In the genomic region with DNA sequence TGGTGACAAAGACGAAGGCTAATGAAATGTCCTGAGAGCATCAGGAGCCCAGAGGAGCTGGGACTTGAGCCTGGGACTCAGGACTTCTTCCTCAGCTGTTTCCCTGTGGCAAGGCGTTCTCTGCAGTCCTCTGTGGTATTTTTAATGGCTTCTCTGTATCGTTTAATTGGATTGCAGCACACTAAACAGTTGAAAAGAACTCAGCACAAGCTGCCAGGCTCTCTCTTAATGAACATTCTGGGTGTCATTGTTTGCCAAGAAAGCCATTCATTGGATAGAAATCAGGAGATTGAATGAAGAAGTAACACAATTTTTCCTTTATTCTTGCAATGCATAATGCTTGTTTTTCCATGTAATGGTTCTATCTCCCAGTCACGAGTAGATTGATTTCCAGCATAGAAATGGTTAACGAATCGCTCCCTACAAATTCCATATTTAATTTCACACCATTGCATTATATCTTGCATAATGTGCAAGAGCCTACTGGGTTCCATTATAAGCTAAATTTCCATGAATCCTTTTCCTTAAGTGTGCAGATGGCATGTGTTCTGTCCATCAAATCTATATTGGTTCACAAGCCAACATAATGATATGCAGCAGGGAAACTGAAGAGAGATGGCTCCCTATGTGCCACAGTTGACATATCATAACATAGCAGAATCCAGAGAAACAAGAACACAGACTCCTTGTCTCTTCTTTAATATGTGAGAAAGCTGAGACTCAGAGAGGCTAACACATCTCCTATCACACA, we compare ENCODE assay signal across 20 mouse cellular contexts.
A peak's percentile ranks its signal among the peaks of the same experiment; 100 is the strongest.
DNase-seq lines count a peak whose midpoint lies in the region; ATAC-seq lines count a peak whose summit lies in the region.
"Had no signal": no experiment of that assay in that cellular context is flagged by ENCODE, and none has a peak within 500 bp of the region (broad histone marks: within the 10 kb centered on the region; RNA-seq: fewer than 3 reads in every experiment).

No protein-coding gene starts in this region.

- no peaks in the 10 kb centered on the region for H3K9me3 ChIP-seq in hindbrain, embryonic 16.5 days (ENCODE audit: control insufficient read depth, low read length)
- H3K9me3 ChIP-seq: embryonic facial prominence, embryonic 15.5 days; heart, embryonic 12.5 days; neural tube, embryonic 13.5 days had no signal

- no peaks in the 10 kb centered on the region for H3K27me3 ChIP-seq in hindbrain, embryonic 16.5 days (replicated peaks; ENCODE audit: control insufficient read depth, insufficient read depth, low read length)
- H3K27me3 ChIP-seq: CH12.LX; embryonic facial prominence, embryonic 15.5 days; heart, embryonic 12.5 days; neural tube, embryonic 13.5 days had no signal

- ATAC-seq in frontal cortex, adult (ENCODE audit: low TSS enrichment), result peak; percentile 82
- ATAC-seq in hindbrain, embryonic 16.5 days, result peak; percentile 6; the same call in 1 of the 2 replicates

- no peak overlapping the region for H3K4me2 ChIP-seq in hindbrain, embryonic 16.5 days (ENCODE audit: low read length)
- H3K4me2 ChIP-seq: embryonic facial prominence, embryonic 15.5 days; heart, embryonic 12.5 days; neural tube, embryonic 13.5 days had no signal

- 57% methylated on average over 6 of the region's 6 CpGs for WGBS in hindbrain, embryonic 16.5 days

- H3K27ac ChIP-seq in hindbrain, embryonic 16.5 days (ENCODE audit: low read depth, low read length), result peak overlapping the region; percentile 55; the same call in 1 of the 2 replicates
- H3K27ac ChIP-seq: embryonic facial prominence, embryonic 15.5 days; neural tube, embryonic 13.5 days had no signal

- no peaks in the 10 kb centered on the region for H3K36me3 ChIP-seq in hindbrain, embryonic 16.5 days (ENCODE audit: control insufficient read depth, insufficient read depth, low read length)
- H3K36me3 ChIP-seq: embryonic facial prominence, embryonic 15.5 days; heart, embryonic 12.5 days; neural tube, embryonic 13.5 days had no signal

- no peak overlapping the region for H3K4me3 ChIP-seq in hindbrain, embryonic 16.5 days (ENCODE audit: low read length)
- H3K4me3 ChIP-seq: embryonic facial prominence, embryonic 15.5 days; heart, embryonic 12.5 days; neural tube, embryonic 13.5 days had no signal

- no peak for DNase-seq in frontal cortex, postnatal 25 days (ENCODE audit: low spot score in 2 of 2)
- DNase-seq in right cerebral cortex, postnatal 10 days (ENCODE audit: low spot score in 2 of 2), result peak; percentile 37 to 55
- DNase-seq in right cerebral cortex, adult 18-20 months, result no peak
- DNase-seq in urinary bladder, postnatal 10 days (ENCODE audit: low spot score), result no peak
- no peak for DNase-seq in cerebellum, postnatal 25 days
- no peak for DNase-seq in urinary bladder, adult 18-20 months (ENCODE audit: low spot score in 2 of 2)
- DNase-seq: adrenal gland, postnatal 36 days; heart, postnatal 4 days; kidney, adult 2 months; kidney, postnatal 36 days; liver; lung, adult 18-20 months; lung, postnatal 36 days; thymus, adult 18-20 months had no signal

- no peak overlapping the region for H3K9ac ChIP-seq in hindbrain, embryonic 16.5 days (ENCODE audit: low read depth, low read length)
- H3K9ac ChIP-seq: embryonic facial prominence, embryonic 15.5 days; heart, embryonic 12.5 days; neural tube, embryonic 13.5 days had no signal

- H3K4me1 ChIP-seq in hindbrain, embryonic 16.5 days (ENCODE audit: control insufficient read depth, insufficient read depth, low read depth, low read length), result peaks cover 2% of the 10 kb centered on the region; the same call in 1 of the 2 replicates
- H3K4me1 ChIP-seq: embryonic facial prominence, embryonic 15.5 days; heart, embryonic 12.5 days; neural tube, embryonic 13.5 days had no signal

Comparison
In these comparisons a context has a peak if more than half of its experiments do, and no peak if none do; other contexts are left out.
1. DNase-seq: peak in right cerebral cortex, postnatal 10 days (2 of 2); none in frontal cortex, postnatal 25 days (0 of 2), right cerebral cortex, adult 18-20 months (single experiment), urinary bladder, postnatal 10 days (single experiment), cerebellum, postnatal 25 days (0 of 2) and urinary bladder, adult 18-20 months (0 of 2).